Mouse (Mus musculus) cerebellum, adult 2 months (tissue): Measurements from ENCODE around the gene Guca1b.

Experiments used
- CTCF ChIP-seq: fragments of 200-500 bp; IDR thresholded peaks from 2 replicates; pipeline ENCODE4 v1.5.1; 2011; ENCODE audit warnings: low read depth, mild to moderate bottlenecking, control low read depth, low read length, moderate library complexity, borderline replicate concordance; ENCODE audit not compliant: insufficient read depth
- POLR2A ChIP-seq: fragments of 200-500 bp; IDR thresholded peaks from 2 replicates; pipeline ENCODE4 v1.6.1; 2011; ENCODE audit warnings: low read length, control low read depth, borderline replicate concordance; ENCODE audit not compliant: insufficient read depth

GRCm38 (mm10) chr17:47369087-47369443 is 16.1 kb upstream of the Guca1b start:
- TF ChIP-seq CTCF (no peak), POLR2A (no peak)
